Mouse (Mus musculus) kidney, adult 2 months (tissue): ENCODE data around the gene Zfp770.

Experiments used
- CTCF ChIP-seq: fragments of 200-500 bp; conservative IDR thresholded peaks from 2 replicates; pipeline ENCODE4 v1.5.1; 2011; ENCODE audit warnings: low read depth, mild to moderate bottlenecking, control low read depth, low read length, moderate library complexity, mixed read lengths; ENCODE audit not compliant: insufficient read depth, insufficient read length
- POLR2A ChIP-seq: fragments of 200-500 bp; IDR thresholded peaks from one replicate; pipeline ENCODE4 v1.6.1; 2011; ENCODE audit warnings: low read depth, low read length, control low read depth

DNA sequence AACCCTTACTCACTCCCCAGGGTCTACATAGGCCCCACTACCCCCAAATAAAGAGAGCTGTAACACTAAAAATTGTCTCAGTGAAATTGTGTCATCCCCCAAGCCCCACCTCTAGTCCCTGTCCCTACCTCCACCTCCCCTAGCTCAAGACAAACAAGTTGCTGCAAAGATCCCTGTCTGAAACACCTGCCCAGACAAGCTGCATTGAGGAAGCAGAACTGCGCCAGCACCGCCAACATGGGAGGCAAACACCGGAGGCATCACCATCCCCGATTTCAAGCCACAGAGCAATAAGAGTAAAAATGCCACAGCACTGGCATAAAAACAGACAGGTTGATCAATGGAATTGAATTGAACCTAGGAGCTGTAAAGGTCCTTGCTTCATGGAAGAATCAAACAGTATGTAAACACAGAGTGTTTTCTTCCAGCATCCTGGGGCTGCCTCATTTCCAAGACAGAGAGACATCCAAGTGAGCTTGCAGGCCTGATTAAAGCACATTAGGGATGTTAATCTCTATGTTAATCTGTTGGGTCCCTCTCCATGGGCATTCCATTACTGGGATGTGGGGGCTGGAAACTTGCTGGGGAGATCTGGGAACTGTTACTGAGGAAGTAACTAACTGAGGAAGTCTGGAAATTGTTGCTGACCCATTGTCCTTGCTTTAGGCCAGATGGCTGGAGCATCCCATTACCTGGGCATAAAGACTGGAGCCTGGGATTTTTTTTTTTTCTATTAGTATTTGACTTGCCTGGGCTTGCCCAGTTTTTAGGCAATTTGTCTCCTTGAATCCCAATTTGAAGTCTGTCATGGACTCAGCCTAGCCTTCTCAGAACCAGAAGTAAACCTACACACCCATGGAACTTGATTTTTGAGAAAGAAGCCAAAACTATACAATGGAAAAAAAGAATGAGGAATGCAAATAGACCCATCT, 23.2 kb downstream of the Zfp770 start:
- TF ChIP-seq CTCF = no peak
- no peak for TF ChIP-seq POLR2A
